Mouse (Mus musculus) G1E (cell line): ENCODE measurements around the gene Shtn1. TPM values are rescaled to one million over a fixed set of nuclear protein-coding genes. Genes with fewer than 3 reads are reported as not detected.

ENCODE experiments used
- ATAC-seq: 2 replicates; pipeline ENCODE4 v1.8.0; 2016; ENCODE audit warnings: mild to moderate bottlenecking; ENCODE audit not compliant: insufficient number of reproducible peaks, poor library complexity, low FRiP score, severe bottlenecking; ENCODE audit errors: extremely low read depth
- DNase-seq: peaks from one replicate; pipeline ENCODE4 v3.0.0; 2012; ENCODE audit warnings: low spot score
- H3K27me3 ChIP-seq: 2 replicates; pipeline ENCODE4 v1.6.1; 2012; ENCODE audit warnings: mild to moderate bottlenecking, low read length, inconsistent platforms; ENCODE audit not compliant: insufficient read depth
- H3K36me3 ChIP-seq: replicated peaks from 2 replicates; pipeline ENCODE3; 2012; ENCODE audit warnings: mild to moderate bottlenecking, inconsistent platforms
- H3K4me1 ChIP-seq: 2 replicates; pipeline ENCODE4 v1.6.1; 2012; ENCODE audit warnings: low read depth, low read length, inconsistent platforms, mixed read lengths; ENCODE audit not compliant: insufficient read depth
- H3K4me3 ChIP-seq: 2 replicates; pipeline ENCODE4 v1.5.1; 2012; ENCODE audit warnings: low read depth, mild to moderate bottlenecking, inconsistent platforms, low read length, moderate library complexity, mixed read lengths
- H3K9me3 ChIP-seq: replicated peaks from 2 replicates; pipeline ENCODE4 v1.6.1; 2012; ENCODE audit warnings: inconsistent platforms
- CTCF ChIP-seq: IDR thresholded peaks from 2 replicates; pipeline ENCODE4 v1.5.1; 2012; ENCODE audit warnings: low read depth, low read length, inconsistent platforms, mixed read lengths
- GATA1 ChIP-seq: IDR thresholded peaks from 2 replicates; pipeline ENCODE4 v1.6.1; 2012; ENCODE audit warnings: borderline replicate concordance, low read length, inconsistent platforms, mixed read lengths
- GATA2 ChIP-seq: IDR thresholded peaks from 2 replicates; pipeline ENCODE4 v1.6.1; 2012; ENCODE audit warnings: low read depth, low read length, inconsistent platforms, borderline replicate concordance
- POLR2AphosphoS5 ChIP-seq: IDR thresholded peaks from 2 replicates; pipeline ENCODE4 v1.6.1; 2012; ENCODE audit warnings: low read depth, low read length, inconsistent platforms; ENCODE audit not compliant: insufficient replicate concordance
- TAL1 ChIP-seq: conservative IDR thresholded peaks from 2 replicates; pipeline ENCODE4 v1.6.1; 2012; ENCODE audit warnings: low read depth, low read length, inconsistent platforms, mixed read lengths
- polyA plus RNA-seq: library from polyadenylated mRNA; stranded (reverse); fragments of >175 nt; gene quantifications from 2 replicates; pipeline ENCODE4 v1.2.3, GENCODE M21; 2012
- total RNA-seq, 2 experiments: library from RNA; stranded (forward) in 1 of 2; stranded (reverse) in 1 of 2; fragments of 200-1000 nt in 1 of 2; fragments of >200 nt in 1 of 2; fragmentation: Nextera tagmentation in 1 of 2; gene quantifications; 2 replicates each; pipeline ENCODE4 v1.2.3; 2014 to 2017

Gene Shtn1
- total and polyA plus RNA-seq, 3 experiments = 0.27 TPM; not detected in 2

GRCm38 (mm10) chr19:59041086-59041485 is 34.8 kb downstream of the Shtn1 start:
- Histone ChIP-seq H3K9me3 (no peaks in the 10 kb centered on the region), H3K27me3 (peaks cover 2% of the 10 kb centered on the region; the same call in 1 of the 2 replicates), H3K4me3 (no peak overlapping the region), H3K4me1 (no peaks in the 10 kb centered on the region), H3K36me3 (no peaks in the 10 kb centered on the region)
- no peak for DNase-seq
- no peak for TF ChIP-seq GATA1
- no peak for ATAC-seq

- Histone ChIP-seq H3K4me3 (no peak overlapping the region), H3K36me3 (no peaks in the 10 kb centered on the region), H3K27me3 (peaks cover 5% of the 10 kb centered on the region; the same call in 1 of the 2 replicates), H3K9me3 (no peaks in the 10 kb centered on the region), H3K4me1 (no peaks in the 10 kb centered on the region)
- ATAC-seq (no peak), DNase-seq (no peak)
- TF ChIP-seq CTCF (no peak), POLR2AphosphoS5 (no peak), GATA2 (no peak), GATA1 (no peak)
These were observed 37.1 kb downstream of the Shtn1 start for GRCm38 (mm10) chr19:59038793-59039192.

DNA sequence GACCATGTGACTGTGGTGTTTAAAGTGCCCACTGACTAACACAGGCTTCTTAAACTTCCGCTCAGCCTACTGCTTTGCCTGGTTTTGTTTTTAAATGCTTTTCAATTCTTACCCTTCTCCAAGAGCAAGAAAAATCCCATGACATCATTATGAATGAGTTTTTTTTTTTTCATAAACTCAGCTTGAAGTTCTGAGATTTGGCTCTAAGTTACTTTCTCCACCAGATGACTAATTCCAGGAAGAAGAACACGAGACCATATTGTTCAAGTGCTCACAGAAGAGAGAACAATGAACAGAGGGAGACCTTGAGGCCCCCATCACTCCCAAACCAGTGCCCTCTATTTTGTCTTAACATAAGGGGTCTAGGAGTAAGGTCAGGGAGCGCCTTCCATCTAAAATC is 39.1 kb downstream of the Shtn1 start:
- H3K4me1 ChIP-seq = no peaks in the 10 kb centered on the region
- TF ChIP-seq TAL1 = no peak
- TF ChIP-seq POLR2AphosphoS5 = no peak
- no peak for TF ChIP-seq GATA2
- no peak for TF ChIP-seq CTCF
- no peak for TF ChIP-seq GATA1
- H3K9me3 ChIP-seq = no peaks in the 10 kb centered on the region
- peaks cover 5% of the 10 kb centered on the region; the same call in 1 of the 2 replicates for H3K27me3 ChIP-seq
- no peak overlapping the region for H3K4me3 ChIP-seq
- H3K36me3 ChIP-seq = no peaks in the 10 kb centered on the region
- no peak for DNase-seq
- no peak for ATAC-seq

- H3K9me3 ChIP-seq = no peaks in the 10 kb centered on the region
- H3K4me3 ChIP-seq = no peak overlapping the region
- DNase-seq (no peak), ATAC-seq (no peak)
- H3K27me3 ChIP-seq = peaks cover 3% of the 10 kb centered on the region; the same call in 1 of the 2 replicates
- H3K36me3 ChIP-seq = no peaks in the 10 kb centered on the region
- H3K4me1 ChIP-seq = no peaks in the 10 kb centered on the region
- TF ChIP-seq GATA2 (no peak), POLR2AphosphoS5 (no peak), CTCF (no peak), TAL1 (no peak), GATA1 (no peak)
These were observed 42.7 kb downstream of the Shtn1 start for GRCm38 (mm10) chr19:59033241-59033640.

GRCm38 (mm10) chr19:59030221-59030620 is 45.7 kb downstream of the Shtn1 start:
- peaks cover 3% of the 10 kb centered on the region; the same call in 1 of the 2 replicates for H3K27me3 ChIP-seq
- ATAC-seq (no peak), DNase-seq (no peak)

DNA sequence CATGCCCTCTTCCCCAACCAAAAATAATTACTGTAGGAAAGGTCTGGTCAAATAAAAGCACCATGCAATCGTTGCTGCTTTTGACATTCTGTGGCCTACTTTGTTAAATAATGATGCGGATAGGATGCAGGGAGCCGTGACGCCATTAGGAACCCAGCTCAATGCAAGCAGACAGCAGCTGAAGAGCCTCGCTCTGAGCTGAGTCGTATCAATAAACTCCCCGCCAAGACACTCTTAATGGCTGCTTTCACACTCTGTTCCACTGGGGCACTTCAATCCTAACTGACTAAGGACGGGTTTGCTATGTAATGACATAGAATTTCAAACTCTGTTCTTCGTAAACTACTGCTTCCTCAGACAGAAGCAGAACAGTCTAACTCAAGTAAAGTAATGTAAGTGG is 46.9 kb downstream of the Shtn1 start:
- no peaks in the 10 kb centered on the region for H3K9me3 ChIP-seq
- TF ChIP-seq TAL1 (no peak), GATA1 (no peak), CTCF (no peak), GATA2 (no peak), POLR2AphosphoS5 (no peak)
- no peaks in the 10 kb centered on the region; the same call in 1 of the 2 replicates for H3K27me3 ChIP-seq
- no peak overlapping the region for H3K4me3 ChIP-seq
- H3K36me3 ChIP-seq = no peaks in the 10 kb centered on the region
- ATAC-seq (no peak), DNase-seq (no peak)
- no peaks in the 10 kb centered on the region for H3K4me1 ChIP-seq

More at GRCm38 (mm10) chr19:59030221-59030620, 45.7 kb downstream of the Shtn1 start:
- Histone ChIP-seq H3K4me1 (no peaks in the 10 kb centered on the region), H3K4me3 (no peak overlapping the region), H3K9me3 (no peaks in the 10 kb centered on the region), H3K36me3 (no peaks in the 10 kb centered on the region)
- TF ChIP-seq POLR2AphosphoS5 = no peak
- no peak for TF ChIP-seq TAL1
- TF ChIP-seq GATA2 = no peak
- no peak for TF ChIP-seq GATA1
- TF ChIP-seq CTCF = no peak
